Mouse (Mus musculus): ENCODE measurements at regions not wholly inside any gene's neighbourhood (a gene's known extent, or its start where the extent isn't known, plus 50 kb on each side); places are given as distances from the start of the nearest gene placed in this dataset.

GRCm38 (mm10) chr10:106015965-106016364, 174.8 kb upstream of the Mettl25 start:
- no peak for TF ChIP-seq POLR2A (IDR thresholded peaks at IDR 0.05; ENCODE audit: insufficient read length, low read depth)
- no peak for TF ChIP-seq MAX (IDR thresholded peaks at IDR 0.05; ENCODE audit: low read depth)
